Mouse (Mus musculus) hindbrain, embryonic 16.5 days (tissue): Measurements from ENCODE around the gene Gcnt1. TPM values are rescaled to one million over a fixed set of nuclear protein-coding genes. Genes with fewer than 3 reads are reported as not detected.

Source experiments
- ATAC-seq: fragments of 200-750 bp; cut with Nextera tagmentation; 2 replicates; pipeline ENCODE4 v1.8.0; 2017; ENCODE audit warnings: moderate TSS enrichment, moderate library complexity
- H3K27ac ChIP-seq: fragments of 300-500 bp; sonication (generic); 2 replicates; pipeline ENCODE4 v1.5.1; 2014; ENCODE audit warnings: low read depth, mild to moderate bottlenecking, control low read depth, low read length, moderate library complexity
- H3K27me3 ChIP-seq: fragments of 300-500 bp; sonication (generic); replicated peaks from 2 replicates; pipeline ENCODE4 v1.6.1; 2014; ENCODE audit warnings: low read length; ENCODE audit not compliant: control insufficient read depth, insufficient read depth
- H3K36me3 ChIP-seq: fragments of 300-500 bp; sonication (generic); 2 replicates; pipeline ENCODE4 v1.6.1; 2014; ENCODE audit warnings: mild to moderate bottlenecking, low read length, moderate library complexity, mixed read lengths; ENCODE audit not compliant: control insufficient read depth, insufficient read depth
- H3K4me1 ChIP-seq: fragments of 300-500 bp; sonication (generic); 2 replicates; pipeline ENCODE4 v1.6.1; 2014; ENCODE audit warnings: low read depth, low read length; ENCODE audit not compliant: control insufficient read depth, insufficient read depth
- H3K4me2 ChIP-seq: fragments of 300-500 bp; sonication (generic); 2 replicates; pipeline ENCODE4 v1.6.1; 2014; ENCODE audit warnings: mild to moderate bottlenecking, low read length, control low read depth, moderate library complexity
- H3K4me3 ChIP-seq: fragments of 300-500 bp; sonication (generic); 2 replicates; pipeline ENCODE4 v1.5.1; 2014; ENCODE audit warnings: mild to moderate bottlenecking, low read length, control low read depth, moderate library complexity
- H3K9ac ChIP-seq: fragments of 300-500 bp; sonication (generic); 2 replicates; pipeline ENCODE4 v1.6.1; 2014; ENCODE audit warnings: low read depth, mild to moderate bottlenecking, control low read depth, low read length, moderate library complexity
- H3K9me3 ChIP-seq: fragments of 300-500 bp; sonication (generic); 2 replicates; pipeline ENCODE4 v1.6.1; 2014; ENCODE audit warnings: mild to moderate bottlenecking, low read length, moderate library complexity; ENCODE audit not compliant: control insufficient read depth
- WGBS: fragments of 180-500 bp; shearing (Covaris S2); extraction: QIAGEN DNeasy Blood & Tissue Kit; methylation state at CpG from one replicate; pipeline ENCODE4 v1.1.7; 2014; 5-methylcytosine and 5-hydroxymethylcytosine counted together
- polyA plus RNA-seq: library from polyadenylated mRNA; unstranded; fragments of >200 nt; fragmentation: Nextera tagmentation; extraction: Ambion mirVana; gene quantifications from 2 replicates; pipeline ENCODE4 v1.2.1, GENCODE M21; 2015

The Gcnt1 gene
- polyA plus RNA-seq, 1 experiment from 2014 or later, result 0.71 TPM

DNA sequence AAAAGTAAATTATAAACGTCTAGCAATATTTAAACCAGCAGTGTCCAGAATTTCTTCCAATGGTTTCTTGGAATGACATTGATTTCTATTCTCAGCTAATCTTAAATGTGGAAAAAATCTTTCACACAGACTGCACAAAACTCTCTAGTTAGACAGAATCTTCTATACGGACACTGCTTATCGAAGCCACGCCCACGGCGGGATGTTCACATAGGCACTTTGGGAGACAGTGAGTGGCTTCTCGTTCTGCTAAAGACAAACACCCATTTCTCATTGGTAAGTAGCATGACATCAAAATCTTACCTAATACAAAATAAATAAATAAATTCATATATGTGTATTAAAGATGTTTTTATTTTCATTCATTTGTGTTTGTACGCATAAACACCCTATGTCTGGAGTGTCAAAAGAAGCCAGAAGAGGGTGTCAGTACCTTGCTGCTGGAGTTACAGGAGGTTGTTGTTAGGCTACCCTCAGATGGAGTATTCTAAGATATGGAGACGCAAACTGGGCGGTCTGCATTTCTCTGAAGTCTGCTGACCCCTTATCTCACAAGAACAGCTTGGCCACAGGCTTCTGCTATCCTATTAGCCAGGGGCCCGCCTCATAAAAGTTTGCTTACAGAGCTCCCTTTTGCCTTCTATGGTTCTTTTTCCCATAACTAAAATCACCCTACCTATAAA is 49.5 kb downstream of the Gcnt1 start:
- H3K27ac ChIP-seq, result no peak overlapping the region
- no peak overlapping the region for H3K4me3 ChIP-seq
- no peak for ATAC-seq
- no peaks in the 10 kb centered on the region for H3K36me3 ChIP-seq
- no peaks in the 10 kb centered on the region for H3K27me3 ChIP-seq
- no peaks in the 10 kb centered on the region for H3K9me3 ChIP-seq
- no peak overlapping the region for H3K4me2 ChIP-seq
- 94% methylated on average over 11 of the region's 11 CpGs for WGBS
- H3K4me1 ChIP-seq, result no peaks in the 10 kb centered on the region
- no peak overlapping the region for H3K9ac ChIP-seq

DNA sequence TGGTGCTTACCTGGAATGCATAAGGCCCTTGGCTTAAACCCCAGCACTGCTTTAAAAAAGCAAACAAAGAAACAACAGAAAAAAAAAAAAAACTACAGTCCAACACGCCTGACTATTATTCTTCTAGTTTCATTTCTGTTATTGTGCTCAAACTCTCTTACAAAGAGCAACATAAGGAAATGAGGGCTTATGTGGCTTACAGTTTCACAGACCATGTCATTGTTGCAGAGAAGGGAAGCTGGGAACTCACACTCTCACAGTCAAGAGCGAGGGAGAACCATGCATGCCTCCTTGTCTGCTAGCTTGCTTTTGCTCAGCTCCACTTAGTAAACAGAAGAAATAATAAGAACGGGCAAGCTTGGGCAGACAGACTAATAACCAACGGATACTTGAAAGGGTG is 52.9 kb downstream of the Gcnt1 start:
- no peaks in the 10 kb centered on the region for H3K36me3 ChIP-seq
- no peak overlapping the region for H3K4me3 ChIP-seq
- no peak for ATAC-seq
- no peaks in the 10 kb centered on the region for H3K4me1 ChIP-seq
- no peak overlapping the region for H3K27ac ChIP-seq
- no peak overlapping the region for H3K9ac ChIP-seq
- H3K27me3 ChIP-seq, result no peaks in the 10 kb centered on the region
- no peak overlapping the region for H3K4me2 ChIP-seq
- H3K9me3 ChIP-seq, result no peaks in the 10 kb centered on the region
- 88% methylated on average over 4 of the region's 4 CpGs for WGBS

DNA sequence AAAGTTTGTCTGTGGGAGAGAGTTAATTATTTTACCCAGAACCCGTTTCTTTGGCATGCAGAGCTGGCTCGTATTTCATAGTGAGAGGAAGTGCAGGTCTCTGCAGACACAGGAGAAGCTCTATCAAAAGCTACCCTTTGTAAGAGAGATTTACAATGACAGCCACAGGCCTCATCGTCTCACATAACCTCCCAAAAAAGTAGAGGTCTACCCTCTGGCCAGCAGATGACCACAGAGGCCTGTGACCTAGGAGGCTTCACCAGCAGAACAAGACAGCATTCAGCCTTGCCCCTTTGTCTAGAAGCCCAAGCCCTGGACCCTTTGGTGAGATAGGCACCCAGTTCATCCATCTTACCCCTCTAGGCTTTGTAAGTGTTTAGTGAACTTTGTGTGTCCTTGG is 53.9 kb downstream of the Gcnt1 start:
- H3K27me3 ChIP-seq, result no peaks in the 10 kb centered on the region
- no peaks in the 10 kb centered on the region for H3K9me3 ChIP-seq
- no peak overlapping the region for H3K9ac ChIP-seq
- no peak for ATAC-seq
- no peaks in the 10 kb centered on the region for H3K4me1 ChIP-seq
- WGBS, result 51% methylated on average over 3 of the region's 3 CpGs
- H3K4me2 ChIP-seq, result no peak overlapping the region
- no peak overlapping the region for H3K4me3 ChIP-seq
- H3K36me3 ChIP-seq, result no peaks in the 10 kb centered on the region
- no peak overlapping the region for H3K27ac ChIP-seq

DNA sequence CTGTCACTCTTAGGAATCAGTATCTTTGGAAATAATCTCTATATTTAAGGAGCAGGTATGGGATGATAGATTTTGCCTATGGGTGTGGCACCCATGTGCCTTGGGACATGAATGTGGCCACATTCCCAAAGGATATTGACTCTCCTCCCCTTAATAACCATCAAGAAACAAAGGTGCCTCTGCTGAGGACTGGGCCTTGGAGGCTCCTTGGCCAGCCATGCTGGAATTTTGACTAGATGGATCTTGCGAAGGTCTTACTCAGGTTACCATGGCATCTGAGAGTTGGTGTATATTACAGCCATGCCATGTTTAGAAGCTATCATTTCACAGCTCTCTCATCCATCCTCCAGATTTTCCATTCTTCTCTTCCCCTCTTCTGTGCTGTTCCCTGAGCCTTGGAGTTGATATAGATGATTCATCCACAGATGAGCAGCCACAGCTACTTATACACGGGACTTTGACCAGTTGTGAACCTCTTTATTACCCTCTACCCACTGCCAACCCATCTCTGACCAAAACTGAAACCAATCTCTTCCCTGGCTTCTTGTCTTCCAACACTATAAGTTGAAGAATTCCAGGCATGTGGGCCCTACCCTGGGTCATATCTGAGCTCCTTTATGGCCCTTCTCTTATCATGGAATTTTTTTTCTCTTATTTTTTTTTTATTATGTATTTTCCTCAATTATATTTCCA is 56.2 kb downstream of the Gcnt1 start:
- Histone ChIP-seq H3K27ac (no peak overlapping the region), H3K9me3 (no peaks in the 10 kb centered on the region), H3K4me2 (no peak overlapping the region), H3K4me1 (no peaks in the 10 kb centered on the region), H3K36me3 (no peaks in the 10 kb centered on the region), H3K4me3 (no peak overlapping the region), H3K27me3 (no peaks in the 10 kb centered on the region), H3K9ac (no peak overlapping the region)
- no peak for ATAC-seq
- 98% methylated on average over 2 of the region's 2 CpGs for WGBS

DNA sequence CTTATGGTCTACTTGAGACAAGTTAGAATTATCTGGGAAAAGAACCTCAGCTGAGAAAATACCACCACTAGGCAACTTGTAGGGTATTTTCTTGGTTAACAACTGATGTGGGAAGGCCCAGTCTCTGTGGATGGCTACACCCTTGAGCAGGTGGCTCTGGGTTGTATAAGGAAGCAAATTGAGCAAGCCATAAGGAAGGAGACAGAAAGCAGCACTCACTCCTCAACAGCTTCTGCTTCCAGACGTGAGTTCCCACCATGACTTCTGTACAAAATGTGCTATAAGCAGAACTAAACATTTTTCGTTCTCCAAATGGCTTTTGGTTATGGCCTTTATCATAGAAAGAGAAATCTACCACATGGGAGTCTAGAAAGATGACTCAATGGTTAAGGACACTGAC is 58.2 kb downstream of the Gcnt1 start:
- no peaks in the 10 kb centered on the region for H3K9me3 ChIP-seq
- no peak for ATAC-seq
- WGBS, result 73% methylated on average over 2 of the region's 2 CpGs
- no peaks in the 10 kb centered on the region for H3K27me3 ChIP-seq
- H3K4me2 ChIP-seq, result no peak overlapping the region
- H3K4me1 ChIP-seq, result no peaks in the 10 kb centered on the region
- H3K27ac ChIP-seq, result no peak overlapping the region
- no peak overlapping the region for H3K4me3 ChIP-seq
- H3K36me3 ChIP-seq, result no peaks in the 10 kb centered on the region
- H3K9ac ChIP-seq, result no peak overlapping the region

DNA sequence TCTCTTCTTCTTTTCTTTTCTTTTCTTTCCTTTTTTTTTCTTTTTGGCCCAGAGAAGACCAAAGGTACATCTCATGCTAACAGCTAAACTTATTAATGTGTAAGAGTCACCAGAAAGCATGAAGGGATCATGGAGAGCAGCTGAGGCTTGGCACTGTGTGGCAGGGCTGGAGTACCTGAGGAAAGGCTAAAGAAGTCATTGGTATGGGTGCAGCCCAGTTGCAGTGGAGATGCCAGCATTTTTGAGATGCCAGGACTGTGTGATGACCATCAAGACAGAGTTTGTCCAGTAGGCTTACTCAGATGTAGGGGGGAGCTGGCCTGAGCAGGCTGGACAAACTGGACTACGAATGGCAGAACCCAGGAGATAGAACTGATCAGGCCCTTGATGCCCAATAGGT is 58.9 kb downstream of the Gcnt1 start:
- H3K27me3 ChIP-seq, result no peaks in the 10 kb centered on the region
- H3K4me2 ChIP-seq, result no peak overlapping the region
- no peaks in the 10 kb centered on the region for H3K9me3 ChIP-seq
- no peak overlapping the region for H3K9ac ChIP-seq
- ATAC-seq, result no peak
- no peak overlapping the region for H3K4me3 ChIP-seq
- H3K36me3 ChIP-seq, result no peaks in the 10 kb centered on the region
- H3K4me1 ChIP-seq, result no peaks in the 10 kb centered on the region
- 81% methylated on average over 1 of the region's 1 CpGs for WGBS
- H3K27ac ChIP-seq, result no peak overlapping the region

DNA sequence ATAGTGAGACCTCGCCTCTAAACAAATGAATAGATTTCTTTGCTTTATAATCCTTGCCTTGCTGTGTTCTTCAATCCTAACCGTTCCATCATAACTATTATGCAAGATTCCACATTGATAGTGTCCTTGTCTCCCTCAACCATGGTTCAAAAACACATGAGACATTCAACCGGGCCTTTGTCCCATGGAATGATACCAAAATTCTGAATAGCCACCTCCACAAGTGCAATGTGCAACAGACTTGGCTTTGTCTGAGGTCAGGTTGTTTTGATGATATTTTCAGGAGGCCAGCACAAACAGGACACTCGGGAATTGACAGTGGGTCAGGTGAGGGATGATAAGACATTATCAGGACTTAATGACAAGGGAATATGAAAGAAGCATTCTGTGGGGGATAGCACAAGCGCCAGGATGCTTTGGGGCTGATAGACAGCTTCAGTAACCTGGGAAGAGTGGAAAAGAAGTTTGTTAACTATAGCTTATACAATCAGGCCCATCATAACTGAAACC is 59.9 kb downstream of the Gcnt1 start:
- Histone ChIP-seq H3K9ac (no peak overlapping the region), H3K4me3 (no peak overlapping the region), H3K36me3 (no peaks in the 10 kb centered on the region), H3K27me3 (no peaks in the 10 kb centered on the region), H3K9me3 (no peaks in the 10 kb centered on the region), H3K4me2 (no peak overlapping the region), H3K27ac (no peak overlapping the region), H3K4me1 (no peaks in the 10 kb centered on the region)
- no peak for ATAC-seq
- WGBS, result 92% methylated on average over 5 of the region's 5 CpGs

DNA sequence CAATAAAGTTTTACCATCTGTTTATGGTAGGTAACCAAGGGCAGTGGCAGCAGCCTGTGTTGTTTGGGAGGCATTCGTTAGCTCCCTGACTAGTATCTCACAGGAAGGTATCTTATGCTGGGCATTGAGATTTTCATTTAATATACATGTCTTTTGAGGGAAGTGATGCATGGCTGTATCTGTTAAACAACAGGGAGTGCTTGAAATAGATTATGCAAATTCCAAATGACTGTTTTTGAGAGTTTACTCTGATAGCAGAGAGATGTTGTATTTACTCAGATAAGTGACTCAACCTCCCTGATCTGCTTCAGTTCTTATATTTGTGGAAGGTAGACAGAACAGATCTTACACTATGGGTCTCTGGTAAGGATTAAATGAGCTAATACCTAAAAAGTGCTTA is 61.1 kb downstream of the Gcnt1 start:
- H3K27ac ChIP-seq, result no peak overlapping the region
- no peaks in the 10 kb centered on the region for H3K4me1 ChIP-seq
- H3K4me2 ChIP-seq, result no peak overlapping the region
- H3K9me3 ChIP-seq, result no peaks in the 10 kb centered on the region
- H3K36me3 ChIP-seq, result no peaks in the 10 kb centered on the region
- WGBS, result 77% methylated on average over 1 of the region's 1 CpGs
- H3K4me3 ChIP-seq, result no peak overlapping the region
- ATAC-seq, result no peak
- H3K27me3 ChIP-seq, result no peaks in the 10 kb centered on the region
- H3K9ac ChIP-seq, result no peak overlapping the region

DNA sequence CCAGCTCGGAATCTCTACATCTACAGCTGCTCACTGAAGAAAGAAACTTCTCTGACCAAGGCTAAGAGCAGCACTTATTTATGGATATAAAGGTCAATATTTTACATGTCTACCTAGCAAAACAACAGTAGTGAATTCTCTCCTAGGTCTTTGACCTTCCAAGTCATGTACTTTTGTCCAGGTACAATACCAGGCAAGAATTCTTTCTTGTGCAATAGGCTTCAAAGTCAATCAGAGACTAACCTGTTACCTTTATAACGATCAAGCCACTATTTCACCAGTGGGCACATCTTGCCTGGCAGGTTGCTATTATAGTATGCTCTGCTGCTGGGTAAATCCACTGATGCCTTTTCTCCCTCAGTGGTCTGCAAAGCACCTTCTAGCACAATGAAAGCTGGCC is 61.6 kb downstream of the Gcnt1 start:
- ATAC-seq, result no peak
- no peak overlapping the region for H3K4me3 ChIP-seq
- H3K4me2 ChIP-seq, result no peak overlapping the region
- no peaks in the 10 kb centered on the region for H3K27me3 ChIP-seq
- no peaks in the 10 kb centered on the region for H3K36me3 ChIP-seq
- no peaks in the 10 kb centered on the region for H3K9me3 ChIP-seq
- H3K9ac ChIP-seq, result no peak overlapping the region
- WGBS, result 100% methylated on average over 2 of the region's 2 CpGs
- H3K4me1 ChIP-seq, result no peaks in the 10 kb centered on the region
- no peak overlapping the region for H3K27ac ChIP-seq
